Mouse (Mus musculus): ENCODE results near the gene 6330409D20Rik. TPM values are rescaled to one million over a fixed set of nuclear protein-coding genes. Genes with fewer than 3 reads are reported as not detected.
A peak's percentile ranks its signal among the peaks of the same experiment; 100 is the strongest.

The 6330409D20Rik gene
- polyA plus RNA-seq, 1 experiment from 2014 or later, result 0.18 TPM

DNA sequence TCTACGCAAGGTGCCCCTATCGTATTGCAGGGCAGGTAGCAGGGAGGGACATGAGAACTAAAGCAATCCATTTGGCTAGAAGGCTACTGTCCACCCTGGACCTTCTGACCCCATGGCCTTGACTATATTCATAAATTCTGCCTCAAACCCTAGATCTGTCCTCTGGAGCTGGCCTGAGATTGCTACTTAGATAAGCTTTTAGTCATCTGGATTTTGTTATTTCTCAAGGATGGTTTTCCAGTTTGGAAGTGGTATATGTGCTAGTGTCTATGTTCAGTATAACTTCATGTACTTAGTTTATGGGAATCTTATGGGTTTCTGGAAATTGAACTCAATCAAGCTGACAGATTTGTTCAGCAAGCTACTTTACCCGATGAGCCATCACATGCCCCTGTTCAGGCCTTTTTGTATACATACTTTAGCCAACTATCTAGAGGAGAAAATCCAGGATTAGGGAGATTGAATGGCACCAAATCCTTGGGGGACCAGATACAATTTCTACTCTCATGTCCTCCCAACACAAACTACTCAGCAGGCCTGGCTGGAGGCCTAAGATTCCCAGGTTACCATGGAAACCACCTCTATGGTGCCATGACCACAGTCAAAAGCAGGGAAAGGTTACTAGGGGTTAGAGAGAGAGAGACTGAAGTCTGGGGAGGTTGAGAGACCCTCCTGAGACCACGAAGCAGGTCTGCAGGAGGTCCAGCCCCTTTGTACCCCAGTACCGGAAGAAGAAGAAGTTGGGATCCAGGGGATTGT, 28.7 kb upstream of the 6330409D20Rik start:
- Histone ChIP-seq H3K27ac (ENCODE audit: low read depth, low read length) (no peak overlapping the region), H3K9me3 (ENCODE audit: control insufficient read depth) (no peaks in the 10 kb centered on the region), H3K27me3 (replicated peaks; ENCODE audit: control insufficient read depth, insufficient read depth, low read length) (no peaks in the 10 kb centered on the region), H3K4me1 (replicated peaks; ENCODE audit: control insufficient read depth, insufficient read depth, low read length) (no peaks in the 10 kb centered on the region; the same call in 1 of the 2 replicates), H3K4me2 (replicated peaks; ENCODE audit: low read depth) (no peak overlapping the region), H3K9ac (ENCODE audit: low read depth, low read length) (no peak overlapping the region), H3K36me3 (ENCODE audit: control insufficient read depth, insufficient read depth) (no peaks in the 10 kb centered on the region), H3K4me3 (ENCODE audit: low read depth, low read length) (no peak overlapping the region)
- ATAC-seq, result no peak
- TF ChIP-seq CTCF (IDR thresholded peaks at IDR 0.05; ENCODE audit: low read depth), result no peak
- 75% methylated on average over 5 of the region's 5 CpGs for WGBS

DNA sequence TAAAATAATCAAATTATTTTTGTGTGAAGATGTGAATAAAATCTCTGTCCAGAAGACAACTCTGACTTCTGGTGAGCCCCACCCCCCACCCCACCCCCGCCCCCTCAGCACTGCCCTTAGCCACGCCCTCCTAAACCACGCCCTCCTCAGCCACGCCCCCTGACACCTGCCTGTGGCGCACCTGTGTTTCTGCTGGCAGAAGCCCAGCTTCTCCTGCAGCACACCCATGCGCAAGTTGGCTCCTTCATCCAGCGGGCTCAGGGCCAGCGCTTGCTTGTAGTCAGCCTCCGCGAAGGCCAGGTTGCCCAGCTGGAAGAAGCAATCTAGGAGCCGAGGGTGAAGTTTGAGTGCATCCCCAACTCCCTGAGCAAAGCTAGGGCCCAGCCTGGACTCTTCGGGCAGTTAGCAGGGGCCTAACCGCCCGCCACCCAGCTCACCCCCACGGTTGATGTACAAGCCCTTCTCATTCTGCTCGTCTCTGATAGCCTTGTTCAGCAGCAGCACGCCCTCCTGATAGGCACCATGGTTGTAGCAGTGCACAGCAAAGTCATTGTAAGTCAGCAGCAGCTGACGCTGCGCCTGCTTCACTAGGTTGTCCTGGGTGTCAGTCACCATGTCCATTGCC, 28.0 kb upstream of the 6330409D20Rik start:
- H3K27me3 ChIP-seq (replicated peaks; ENCODE audit: control insufficient read depth, insufficient read depth, low read length), result no peaks in the 10 kb centered on the region
- ATAC-seq, result peak; percentile 31; the same call in 1 of the 2 replicates
- H3K4me3 ChIP-seq (ENCODE audit: low read depth, low read length), result no peak overlapping the region
- no peaks in the 10 kb centered on the region for H3K36me3 ChIP-seq (ENCODE audit: control insufficient read depth, insufficient read depth)
- no peak for TF ChIP-seq CTCF (IDR thresholded peaks at IDR 0.05; ENCODE audit: low read depth)
- whole genome bisulfite sequencing, result 45% methylated on average over 19 of the region's 19 CpGs
- H3K4me1 ChIP-seq (replicated peaks; ENCODE audit: control insufficient read depth, insufficient read depth, low read length), result no peaks in the 10 kb centered on the region; the same call in 1 of the 2 replicates
- no peak overlapping the region for H3K27ac ChIP-seq (ENCODE audit: low read depth, low read length)
- H3K9ac ChIP-seq (ENCODE audit: low read depth, low read length), result no peak overlapping the region
- no peak overlapping the region for H3K4me2 ChIP-seq (replicated peaks; ENCODE audit: low read depth)
- H3K9me3 ChIP-seq (ENCODE audit: control insufficient read depth), result no peaks in the 10 kb centered on the region

DNA sequence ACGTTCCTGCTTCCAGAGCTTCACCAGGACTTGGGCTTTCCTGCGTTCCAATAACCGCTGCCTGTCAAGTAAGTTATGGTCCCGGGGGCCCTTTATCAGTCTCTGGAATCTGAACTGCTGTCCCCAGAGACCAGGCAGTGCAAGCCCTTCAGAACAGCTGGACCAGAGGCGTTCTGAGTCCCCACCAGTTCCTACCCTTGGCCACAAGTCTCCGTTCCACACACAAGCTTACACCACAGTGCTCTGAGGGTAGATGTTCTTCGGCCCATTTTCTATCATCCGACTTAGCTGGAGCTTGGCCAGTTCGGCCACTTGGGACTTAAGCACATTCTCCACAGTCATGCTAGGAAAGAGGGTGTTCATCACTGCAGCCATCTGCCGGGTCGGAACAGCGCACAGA, 26.4 kb upstream of the 6330409D20Rik start:
- no peak overlapping the region for H3K27ac ChIP-seq (ENCODE audit: low read depth, low read length)
- no peaks in the 10 kb centered on the region for H3K27me3 ChIP-seq (replicated peaks; ENCODE audit: control insufficient read depth, insufficient read depth, low read length)
- no peaks in the 10 kb centered on the region for H3K9me3 ChIP-seq (ENCODE audit: control insufficient read depth)
- H3K36me3 ChIP-seq (ENCODE audit: control insufficient read depth, insufficient read depth), result peaks cover 10% of the 10 kb centered on the region; the same call in 1 of the 2 replicates
- no peak overlapping the region for H3K9ac ChIP-seq (ENCODE audit: low read depth, low read length)
- no peak for TF ChIP-seq CTCF (IDR thresholded peaks at IDR 0.05; ENCODE audit: low read depth)
- H3K4me2 ChIP-seq (replicated peaks; ENCODE audit: low read depth), result no peak overlapping the region
- 73% methylated on average over 12 of the region's 12 CpGs for WGBS
- no peak overlapping the region for H3K4me3 ChIP-seq (ENCODE audit: low read depth, low read length)
- ATAC-seq, result no peak
- H3K4me1 ChIP-seq (replicated peaks; ENCODE audit: control insufficient read depth, insufficient read depth, low read length), result no peaks in the 10 kb centered on the region; the same call in 1 of the 2 replicates

DNA sequence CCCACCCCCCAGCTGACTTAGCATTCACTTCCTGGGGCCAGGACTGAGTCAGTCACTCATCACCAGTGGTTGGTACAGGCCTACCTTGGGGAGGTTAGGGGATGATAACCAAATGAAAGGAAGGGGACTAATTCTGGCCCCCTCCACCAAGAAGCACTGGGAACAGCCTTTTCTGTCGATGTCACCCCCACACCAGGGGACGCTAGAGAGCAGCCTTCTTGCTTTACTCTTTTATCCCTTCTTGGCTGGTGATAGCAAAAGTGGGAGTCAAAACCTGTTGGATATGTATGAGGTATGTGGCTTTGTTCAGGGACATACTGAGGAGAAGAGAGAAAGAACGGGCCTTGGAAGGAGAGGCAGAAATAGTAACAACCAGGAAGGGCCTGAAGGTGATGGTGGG, 22.5 kb upstream of the 6330409D20Rik start:
- H3K4me2 ChIP-seq (replicated peaks; ENCODE audit: low read depth), result no peak overlapping the region
- 80% methylated on average over 3 of the region's 3 CpGs for WGBS
- peaks cover 37% of the 10 kb centered on the region; the same call in 1 of the 2 replicates for H3K36me3 ChIP-seq (ENCODE audit: control insufficient read depth, insufficient read depth)
- no peaks in the 10 kb centered on the region for H3K9me3 ChIP-seq (ENCODE audit: control insufficient read depth)
- no peak for ATAC-seq
- peak; percentile 63 for TF ChIP-seq CTCF (IDR thresholded peaks at IDR 0.05; ENCODE audit: low read depth)
- no peak overlapping the region for H3K9ac ChIP-seq (ENCODE audit: low read depth, low read length)
- no peak overlapping the region for H3K4me3 ChIP-seq (ENCODE audit: low read depth, low read length)
- no peaks in the 10 kb centered on the region for H3K27me3 ChIP-seq (replicated peaks; ENCODE audit: control insufficient read depth, insufficient read depth, low read length)
- no peak overlapping the region for H3K27ac ChIP-seq (ENCODE audit: low read depth, low read length)
- no peaks in the 10 kb centered on the region for H3K4me1 ChIP-seq (replicated peaks; ENCODE audit: control insufficient read depth, insufficient read depth, low read length)

DNA sequence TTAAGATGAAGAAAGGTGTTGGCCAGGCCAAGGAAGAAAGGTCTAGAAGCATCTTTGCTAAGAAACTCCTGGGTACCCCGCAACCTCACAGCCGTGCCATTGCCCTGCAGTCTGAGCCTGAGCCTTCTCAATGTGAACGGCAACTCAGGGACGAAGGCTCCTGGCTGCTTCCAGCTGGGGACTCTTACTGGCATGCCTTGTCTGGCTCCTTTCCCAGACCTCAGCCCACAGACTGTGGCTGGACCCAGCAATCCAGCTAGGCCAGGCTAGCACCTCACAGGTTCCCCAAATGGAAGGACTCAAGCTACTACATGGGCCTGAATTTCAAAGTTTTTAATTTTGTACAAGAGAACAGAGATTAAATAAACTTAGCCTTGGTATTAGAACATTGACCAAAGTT, 21.0 kb upstream of the 6330409D20Rik start:
- H3K9me3 ChIP-seq (ENCODE audit: control insufficient read depth), result no peaks in the 10 kb centered on the region
- ATAC-seq, result no peak
- no peaks in the 10 kb centered on the region; the same call in 1 of the 2 replicates for H3K4me1 ChIP-seq (replicated peaks; ENCODE audit: control insufficient read depth, insufficient read depth, low read length)
- no peak overlapping the region for H3K27ac ChIP-seq (ENCODE audit: low read depth, low read length)
- H3K4me2 ChIP-seq (replicated peaks; ENCODE audit: low read depth), result no peak overlapping the region
- TF ChIP-seq CTCF (IDR thresholded peaks at IDR 0.05; ENCODE audit: low read depth), result no peak
- WGBS, result 89% methylated on average over 4 of the region's 4 CpGs
- peaks cover 37% of the 10 kb centered on the region; the same call in 1 of the 2 replicates for H3K36me3 ChIP-seq (ENCODE audit: control insufficient read depth, insufficient read depth)
- no peaks in the 10 kb centered on the region for H3K27me3 ChIP-seq (replicated peaks; ENCODE audit: control insufficient read depth, insufficient read depth, low read length)
- H3K4me3 ChIP-seq (ENCODE audit: low read depth, low read length), result no peak overlapping the region
- no peak overlapping the region for H3K9ac ChIP-seq (ENCODE audit: low read depth, low read length)

DNA sequence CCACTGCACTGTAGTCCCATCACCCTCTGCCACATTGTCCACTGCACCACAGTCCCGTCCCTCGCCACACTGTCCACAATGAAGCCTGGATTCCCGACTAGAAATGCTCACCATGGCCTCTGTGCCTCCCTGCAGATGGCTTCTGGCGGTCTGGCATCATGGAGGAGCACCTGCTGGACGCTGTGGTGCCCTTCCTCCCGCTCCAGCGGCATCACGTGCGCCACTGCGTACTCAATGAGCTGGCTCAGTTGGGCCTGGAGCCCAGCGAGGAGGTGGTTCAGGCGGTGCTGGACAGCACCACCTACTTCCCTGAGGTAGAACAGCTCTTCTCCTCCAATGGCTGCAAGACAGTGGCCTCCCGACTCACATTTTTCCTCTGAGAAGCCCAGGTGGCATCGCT, 20.5 kb upstream of the 6330409D20Rik start:
- ATAC-seq, result no peak
- Histone ChIP-seq H3K27ac (ENCODE audit: low read depth, low read length) (no peak overlapping the region), H3K9me3 (ENCODE audit: control insufficient read depth) (no peaks in the 10 kb centered on the region), H3K4me1 (replicated peaks; ENCODE audit: control insufficient read depth, insufficient read depth, low read length) (no peaks in the 10 kb centered on the region; the same call in 1 of the 2 replicates), H3K27me3 (replicated peaks; ENCODE audit: control insufficient read depth, insufficient read depth, low read length) (no peaks in the 10 kb centered on the region), H3K4me3 (ENCODE audit: low read depth, low read length) (no peak overlapping the region), H3K36me3 (ENCODE audit: control insufficient read depth, insufficient read depth) (peaks cover 37% of the 10 kb centered on the region; the same call in 1 of the 2 replicates), H3K9ac (ENCODE audit: low read depth, low read length) (no peak overlapping the region), H3K4me2 (replicated peaks; ENCODE audit: low read depth) (no peak overlapping the region)
- TF ChIP-seq CTCF (IDR thresholded peaks at IDR 0.05; ENCODE audit: low read depth), result no peak
- WGBS, result 87% methylated on average over 14 of the region's 14 CpGs

All from intestine, postnatal 0 days (tissue).